15 mouse cellular contexts compared by ENCODE assay signal in the genomic region with DNA sequence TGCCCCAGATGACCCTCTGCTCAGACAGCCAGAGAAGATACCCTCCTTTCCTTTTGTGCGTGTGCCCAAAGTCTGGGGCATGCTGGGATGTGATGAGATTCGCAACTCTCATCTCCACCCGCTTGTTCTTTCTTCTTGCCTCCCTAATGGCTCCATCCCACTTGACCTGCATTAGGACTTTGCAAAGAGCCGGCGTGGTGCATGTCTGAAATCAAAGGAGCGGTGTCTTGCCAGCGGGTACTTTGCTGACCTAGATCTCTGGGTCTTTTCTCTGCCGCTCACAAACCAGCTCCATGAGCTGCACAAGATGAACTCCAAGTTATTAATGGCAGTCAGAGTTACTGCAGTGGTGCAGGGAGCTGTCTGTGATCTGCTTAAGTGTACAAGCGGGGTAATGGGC.
"Had no signal": no experiment of that assay in that cellular context is flagged by ENCODE, and none has a peak within 500 bp of the region (broad histone marks: within the 10 kb centered on the region; RNA-seq: fewer than 3 reads in every experiment).

No protein-coding gene starts in this region.

- H3K9me3 ChIP-seq: kidney, embryonic 15.5 days; neural tube, embryonic 15.5 days had no signal

- DNase-seq: kidney, adult 8-10 months; kidney, postnatal 10 days; kidney, postnatal 36 days; layer of hippocampus, postnatal 36 days; liver, embryonic 13.5 days; lung, adult 2 months; lung, postnatal 14 days; lung, postnatal 4 days; thymus, adult 18-20 months; thymus, postnatal 36 days had no signal

- H3K4me3 ChIP-seq: kidney, embryonic 15.5 days; left cerebral cortex, adult 2 months; liver, embryonic 13.5 days; neural tube, embryonic 12.5 days; neural tube, embryonic 15.5 days had no signal

- H3K27me3 ChIP-seq: liver, embryonic 13.5 days; neural tube, embryonic 12.5 days; neural tube, embryonic 15.5 days had no signal

- H3K36me3 ChIP-seq: kidney, embryonic 15.5 days; liver, embryonic 13.5 days; neural tube, embryonic 12.5 days had no signal

- H3K4me1 ChIP-seq: liver, embryonic 13.5 days had no signal

- H3K4me2 ChIP-seq: kidney, embryonic 15.5 days; liver, embryonic 13.5 days; midbrain, embryonic 11.5 days; neural tube, embryonic 12.5 days; neural tube, embryonic 15.5 days had no signal

- H3K27ac ChIP-seq: kidney, embryonic 15.5 days; left cerebral cortex, adult 2 months; liver, embryonic 13.5 days; neural tube, embryonic 12.5 days; neural tube, embryonic 15.5 days had no signal

- H3K9ac ChIP-seq: kidney, embryonic 15.5 days; liver, embryonic 13.5 days; neural tube, embryonic 12.5 days; neural tube, embryonic 15.5 days had no signal
